Mouse (Mus musculus): ENCODE measurements around the gene Large2. TPM values are rescaled to one million over a fixed set of nuclear protein-coding genes. Genes with fewer than 3 reads are reported as not detected.
"Not testable (repeated sequence)": the region's sequence is repeated elsewhere in the genome, so short reads cannot be mapped to it uniquely, and the experiment has no call there.

Large2 gene
- total RNA-seq, 2 experiments from 2014 or later: 0.72 to 1.0 TPM

- no peak for DNase-seq (ENCODE audit: extremely low spot score in 1 of 2, low spot score in 2 of 2)
- no peak for TF ChIP-seq CTCF (IDR thresholded peaks at IDR 0.05)
- intact Hi-C loops (cut with DNase I): no loop called here
- H3K27ac ChIP-seq: peak overlapping the region; percentile 87
- H3K4me3 ChIP-seq: no peak overlapping the region
Observed at GRCm38 (mm10) chr2:92402591-92403326, 28.1 kb upstream of the Large2 start.

- Histone ChIP-seq H3K27ac (peak within 1 kb of the TSS; percentile 98), H3K4me3 (peak within 1 kb of the TSS; percentile 77)
- DNase-seq (ENCODE audit: extremely low spot score in 1 of 2, low spot score in 2 of 2): no peak
- intact Hi-C loops (cut with DNase I): no loop called here
- no peak for TF ChIP-seq CTCF (IDR thresholded peaks at IDR 0.05)
Observed at GRCm38 (mm10) chr2:92401091-92401561, 26.5 kb upstream of the Large2 start, which contains the start of gene Mapk8ip1. TSS of gene Mapk8ip1 (minus strand) at chr2:92401263.

GRCm38 (mm10) chr2:92400682-92401081 lies 26.0 kb upstream of the Large2 start:
- no peak for TF ChIP-seq CTCF (IDR thresholded peaks at IDR 0.05)
- H3K4me3 ChIP-seq: peak overlapping the region; percentile 77
- peak overlapping the region; percentile 98 for H3K27ac ChIP-seq
- intact Hi-C loops (cut with DNase I): no loop called here
- DNase-seq (ENCODE audit: extremely low spot score in 1 of 2, low spot score in 2 of 2): no peak

GRCm38 (mm10) chr2:92399877-92400276 lies 25.2 kb upstream of the Large2 start:
- intact Hi-C loops (cut with DNase I); H3K4me3 ChIP-seq; H3K27ac ChIP-seq; DNase-seq (ENCODE audit: extremely low spot score in 1 of 2, low spot score in 2 of 2): not testable (repeated sequence)

- Histone ChIP-seq H3K4me3 (no peak overlapping the region), H3K27ac (no peak overlapping the region; the same call in 1 of the 2 replicates)
- DNase-seq (ENCODE audit: extremely low spot score in 1 of 2, low spot score in 2 of 2): no peak
- TF ChIP-seq CTCF (IDR thresholded peaks at IDR 0.05): no peak
- intact Hi-C loops (cut with DNase I): no loop called here
Observed at GRCm38 (mm10) chr2:92397436-92397835, 22.8 kb upstream of the Large2 start.

GRCm38 (mm10) chr2:92395535-92395934 lies 20.9 kb upstream of the Large2 start:
- Histone ChIP-seq H3K27ac (no peak overlapping the region), H3K4me3 (no peak overlapping the region)
- intact Hi-C loops (cut with DNase I): no loop called here
- no peak for DNase-seq (ENCODE audit: extremely low spot score in 1 of 2, low spot score in 2 of 2)
- no peak for TF ChIP-seq CTCF (IDR thresholded peaks at IDR 0.05)

- intact Hi-C loops (cut with DNase I): no loop called here
- no peak for DNase-seq (ENCODE audit: extremely low spot score in 1 of 2, low spot score in 2 of 2)
- H3K4me3 ChIP-seq: peak overlapping the region; percentile 44
- TF ChIP-seq CTCF (IDR thresholded peaks at IDR 0.05): no peak
- peak overlapping the region; percentile 90 for H3K27ac ChIP-seq
Observed at GRCm38 (mm10) chr2:92392318-92393264, 17.9 kb upstream of the Large2 start.

- Histone ChIP-seq H3K27ac (peak overlapping the region; percentile 90), H3K4me3 (peak overlapping the region; percentile 44)
- no peak for DNase-seq (ENCODE audit: extremely low spot score in 1 of 2, low spot score in 2 of 2)
- no peak for TF ChIP-seq CTCF (IDR thresholded peaks at IDR 0.05)
- intact Hi-C loops (cut with DNase I): no loop called here
Observed at GRCm38 (mm10) chr2:92391703-92392317, 17.1 kb upstream of the Large2 start.

GRCm38 (mm10) chr2:92391116-92391515 lies 16.4 kb upstream of the Large2 start:
- no peak for TF ChIP-seq CTCF (IDR thresholded peaks at IDR 0.05)
- Histone ChIP-seq H3K27ac (peak overlapping the region; percentile 90), H3K4me3 (peak overlapping the region; percentile 44)
- DNase-seq (ENCODE audit: extremely low spot score in 1 of 2, low spot score in 2 of 2): peak in 1 of 2 experiments; percentile 53
- intact Hi-C loops (cut with DNase I): no loop called here

- intact Hi-C loops (cut with DNase I): no loop called here
- no peak for TF ChIP-seq CTCF (IDR thresholded peaks at IDR 0.05)
- Histone ChIP-seq H3K4me3 (no peak overlapping the region; the same call in none of the 2 replicates), H3K27ac (peak overlapping the region; percentile 90)
- DNase-seq (ENCODE audit: extremely low spot score in 1 of 2, low spot score in 2 of 2): no peak
Observed at GRCm38 (mm10) chr2:92390206-92390930, 15.7 kb upstream of the Large2 start.

GRCm38 (mm10) chr2:92389645-92390044 lies 15.0 kb upstream of the Large2 start:
- no peak for TF ChIP-seq CTCF (IDR thresholded peaks at IDR 0.05)
- Histone ChIP-seq H3K27ac (peak overlapping the region; percentile 93), H3K4me3 (peak overlapping the region; percentile 71)
- DNase-seq (ENCODE audit: extremely low spot score in 1 of 2, low spot score in 2 of 2): no peak
- intact Hi-C loops (cut with DNase I): loop anchor here (1.0 kb wide), 1 partner anchor 43 kb away; no protein-coding TSS in a partner anchor

All from left cerebral cortex, adult 2 months (tissue).